Mouse (Mus musculus) adrenal gland, postnatal 36 days (tissue): Measurements from ENCODE around the gene Prl3d1. TPM values are rescaled to one million over a fixed set of nuclear protein-coding genes. Genes with fewer than 3 reads are reported as not detected.
"Not testable (repeated sequence)": the region's sequence is repeated elsewhere in the genome, so short reads cannot be mapped to it uniquely, and the experiment has no call there.

Experiments used
- DNase-seq, 2 experiments: peaks; one replicate each; pipeline ENCODE4 v3.0.0; 2021; ENCODE audit warnings: mixed read lengths in 1 of 2
- long read RNA-seq, 2 experiments: library from polyadenylated mRNA; stranded (forward); transcript quantifications; one replicate each; pipeline ENCODE4 v2.0.0; 2021; ENCODE audit warnings: borderline sequencing depth in 2 of 2
- total RNA-seq, 2 experiments: library from RNA; stranded (reverse); gene quantifications; 2 replicates each; pipeline ENCODE4 v1.2.3; 2021

Prl3d1 gene
- not detected for total RNA-seq
- long read RNA-seq, experiment 1, result 0 reads
- long read RNA-seq, experiment 2, result 0 reads

GRCm38 (mm10) chr13:27093890-27094289 lies at the start of gene Prl3d1:
Gene Prl3d1 (plus strand): TSS chr13:27094190.
- DNase-seq, result not testable (repeated sequence)

- DNase-seq, result no peak
Measured at GRCm38 (mm10) chr13:27057270-27057669, 36.7 kb upstream of the Prl3d1 start, which contains the start of gene Prl. Gene Prl (plus strand): TSS chr13:27057570.

GRCm38 (mm10) chr13:27059177-27059576 lies 34.8 kb upstream of the Prl3d1 start:
- DNase-seq, result no peak

DNA sequence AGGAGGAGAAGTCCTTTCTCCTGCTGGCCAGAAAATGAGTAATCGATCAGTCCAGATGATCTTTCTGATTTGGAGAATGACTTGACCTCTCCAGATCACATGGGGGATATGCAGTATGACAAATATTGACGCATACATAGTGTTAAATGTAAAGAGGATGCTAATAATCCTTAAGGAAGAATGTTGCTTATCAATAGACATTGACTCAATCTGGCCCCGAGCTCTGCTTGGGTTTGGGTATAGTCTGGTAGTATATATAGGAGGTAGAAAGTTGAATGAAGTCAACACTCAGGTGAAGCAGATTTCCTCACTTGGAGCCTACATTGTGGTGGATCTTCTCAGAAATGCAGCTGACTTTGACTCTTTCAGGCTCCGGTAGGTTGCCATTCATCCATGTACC lies 27.4 kb downstream of the Prl3d1 start, which contains the start of gene Prl3d2:
TSS of gene Prl3d2 (plus strand) at position 301 of the 400 bp plus-strand sequence.
- not testable (repeated sequence) for DNase-seq

DNA sequence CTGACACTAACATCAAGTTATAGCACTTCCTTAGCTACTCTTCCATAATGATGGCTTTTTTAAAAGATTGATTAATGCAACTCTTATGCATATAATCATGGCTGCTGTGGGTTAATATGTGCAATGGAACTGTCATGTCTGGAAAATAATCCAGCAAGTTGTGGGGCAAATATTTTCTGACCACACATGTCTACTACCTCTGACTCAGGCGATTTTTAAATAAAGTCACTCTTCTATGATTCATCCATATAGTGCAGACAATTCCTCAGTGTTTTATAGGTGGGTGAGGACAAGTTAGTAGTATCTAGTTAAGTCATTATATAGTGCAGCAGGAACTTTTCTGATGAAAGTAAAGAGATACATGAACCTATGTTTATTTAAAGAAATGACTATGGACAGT lies 54.3 kb downstream of the Prl3d1 start:
- no peak for DNase-seq

Other genes with a start within 250 kb of the Prl3d1 start
- not detected for gene Prl, start 36.6 kb upstream of the Prl3d1 start, total RNA-seq
- not detected for gene Prl3d2, start 27.5 kb downstream of the Prl3d1 start, total RNA-seq
- not detected for gene Prl3d3, start 62.6 kb downstream of the Prl3d1 start, total RNA-seq
- gene Prl3c1, start 102.5 kb downstream of the Prl3d1 start, total RNA-seq, result not detected
- gene Prl3b1, start 147.7 kb downstream of the Prl3d1 start, total RNA-seq, result not detected
- gene Prl3a1, start 165.2 kb downstream of the Prl3d1 start, total RNA-seq, result not detected
- gene Prl6a1, start 218.4 kb downstream of the Prl3d1 start, total RNA-seq, result not detected